Mouse (Mus musculus) liver, embryonic 13.5 days (tissue): ENCODE measurements around the gene Fam193a. TPM values are rescaled to one million over a fixed set of nuclear protein-coding genes. Genes with fewer than 3 reads are reported as not detected.

Source experiments
- ATAC-seq: fragments of 200-750 bp; cut with Nextera tagmentation; 2 replicates; pipeline ENCODE4 v1.8.0; 2017; ENCODE audit warnings: low read depth, mild to moderate bottlenecking, moderate number of reproducible peaks, moderate library complexity
- DNase-seq: peaks from one replicate; pipeline ENCODE4 v3.0.0; 2022
- H3K27ac ChIP-seq: fragments of 300-500 bp; sonication (generic); 2 replicates; pipeline ENCODE4 v1.5.1; 2015; ENCODE audit warnings: moderate library complexity, mild to moderate bottlenecking, inconsistent platforms
- H3K27me3 ChIP-seq: fragments of 300-500 bp; sonication (generic); 2 replicates; pipeline ENCODE4 v1.6.1; 2015; ENCODE audit warnings: mild to moderate bottlenecking, inconsistent platforms
- H3K36me3 ChIP-seq: fragments of 300-500 bp; sonication (generic); 2 replicates; pipeline ENCODE4 v1.6.1; 2015; ENCODE audit warnings: mild to moderate bottlenecking, inconsistent platforms
- H3K4me1 ChIP-seq: fragments of 300-500 bp; sonication (generic); replicated peaks from 2 replicates; pipeline ENCODE4 v1.6.1; 2015; ENCODE audit warnings: inconsistent platforms
- H3K4me2 ChIP-seq: fragments of 300-500 bp; sonication (generic); 2 replicates; pipeline ENCODE4 v1.6.1; 2015; ENCODE audit warnings: inconsistent platforms, mild to moderate bottlenecking, moderate library complexity
- H3K4me3 ChIP-seq: fragments of 300-500 bp; sonication (generic); replicated peaks from 2 replicates; pipeline ENCODE4 v1.5.1; 2015; ENCODE audit warnings: mild to moderate bottlenecking, inconsistent platforms
- H3K9ac ChIP-seq: fragments of 300-500 bp; sonication (generic); 2 replicates; pipeline ENCODE4 v1.6.1; 2015; ENCODE audit warnings: mild to moderate bottlenecking, inconsistent platforms
- H3K9me3 ChIP-seq: fragments of 300-500 bp; sonication (generic); replicated peaks from 2 replicates; pipeline ENCODE4 v1.6.1; 2016; ENCODE audit warnings: inconsistent platforms
- WGBS: fragments of 180-500 bp; shearing (Covaris S2); methylation state at CpG from one replicate; pipeline ENCODE4 v1.1.7; 2015; ENCODE audit not compliant: insufficient replicate concordance; 5-methylcytosine and 5-hydroxymethylcytosine counted together
- polyA plus RNA-seq: library from polyadenylated mRNA; unstranded; fragments of >200 nt; fragmentation: Nextera tagmentation; extraction: Ambion mirVana; gene quantifications from 2 replicates; pipeline ENCODE4 v1.2.1, GENCODE M21; 2015

The Fam193a gene
- polyA plus RNA-seq: 3.8 and 3.9 TPM in 2 replicates

- peak within 1 kb of the TSS; percentile 94 for H3K4me2 ChIP-seq
- under 1% methylated on average over 56 of the region's 64 CpGs for WGBS
- H3K4me1 ChIP-seq: peaks cover 39% of the 10 kb centered on the region
- peak within 1 kb of the TSS; percentile 94 for H3K9ac ChIP-seq
- H3K27ac ChIP-seq: peak within 1 kb of the TSS; percentile 79
- peak; percentile 98 for ATAC-seq
- no peaks in the 10 kb centered on the region for H3K27me3 ChIP-seq
- peak within 1 kb of the TSS; percentile 93 for H3K4me3 ChIP-seq
- H3K36me3 ChIP-seq: peaks cover 9% of the 10 kb centered on the region; the same call in 1 of the 2 replicates
- peak; percentile 91 for DNase-seq
- no peaks in the 10 kb centered on the region for H3K9me3 ChIP-seq
Observed at GRCm38 (mm10) chr5:34369341-34370021, at the start of gene Fam193a. Gene Fam193a, plus strand, starts transcription at chr5:34369933.

DNA sequence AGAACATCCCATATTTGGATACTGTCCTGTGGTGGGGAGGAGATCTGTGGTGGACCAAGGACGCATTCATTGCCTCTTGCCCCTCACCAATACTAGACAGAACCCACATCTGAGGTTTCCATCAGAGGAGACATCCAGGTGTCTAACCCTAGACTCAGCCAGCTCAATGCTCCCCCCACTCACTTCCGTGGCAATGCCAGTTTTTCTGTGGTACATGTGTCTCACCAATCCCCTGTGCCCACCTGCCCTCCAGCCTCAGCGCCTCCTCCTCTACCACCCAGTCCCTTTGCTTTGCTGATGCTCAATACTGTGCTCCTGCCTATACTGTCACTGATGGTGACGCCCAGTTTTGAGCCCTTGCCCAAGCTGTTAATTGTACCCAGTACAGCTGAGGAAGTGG, 48.5 kb upstream of the Fam193a start:
- 64% methylated on average over 4 of the region's 4 CpGs for WGBS
- Histone ChIP-seq H3K4me2 (no peak overlapping the region), H3K27me3 (0 out of 2 replicates have a peak, but pooled peaks cover 4% of the 10 kb centered on the region), H3K4me3 (no peak overlapping the region), H3K9me3 (no peaks in the 10 kb centered on the region), H3K9ac (no peak overlapping the region), H3K4me1 (peaks cover 4% of the 10 kb centered on the region), H3K27ac (no peak overlapping the region), H3K36me3 (no peaks in the 10 kb centered on the region)
- DNase-seq (no peak), ATAC-seq (no peak)

DNA sequence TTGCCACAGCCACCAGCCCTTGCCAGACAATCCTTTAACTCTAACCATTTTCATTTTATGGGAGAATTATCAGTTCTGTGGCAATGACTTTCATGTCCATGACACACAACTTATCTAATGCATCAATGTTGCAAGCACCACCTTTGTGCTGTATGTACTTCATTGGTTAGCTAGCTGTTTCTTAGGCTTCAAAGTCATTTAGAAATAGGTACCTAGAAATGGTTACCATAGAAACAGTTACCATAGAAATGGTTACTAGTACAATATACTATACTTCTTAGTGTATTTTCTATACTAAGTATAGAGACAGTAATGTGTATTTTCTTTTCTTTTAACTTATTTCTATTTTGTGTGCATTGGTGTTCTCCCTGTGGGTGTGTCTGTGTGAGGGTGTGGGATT, 44.4 kb upstream of the Fam193a start:
- Histone ChIP-seq H3K4me1 (peaks cover 10% of the 10 kb centered on the region), H3K4me2 (no peak overlapping the region), H3K9ac (no peak overlapping the region), H3K4me3 (no peak overlapping the region), H3K27ac (no peak overlapping the region), H3K27me3 (peaks cover 14% of the 10 kb centered on the region; the same call in 1 of the 2 replicates), H3K36me3 (no peaks in the 10 kb centered on the region), H3K9me3 (no peaks in the 10 kb centered on the region)
- ATAC-seq (no peak), DNase-seq (no peak)

GRCm38 (mm10) chr5:34326249-34326691, 43.5 kb upstream of the Fam193a start:
- DNase-seq (no peak), ATAC-seq (no peak)
- Histone ChIP-seq H3K36me3 (0 out of 2 replicates have a peak, but pooled peaks cover 3% of the 10 kb centered on the region), H3K4me2 (peak overlapping the region; percentile 43; the same call in 1 of the 2 replicates), H3K4me3 (no peak overlapping the region), H3K9me3 (no peaks in the 10 kb centered on the region), H3K4me1 (peaks cover 10% of the 10 kb centered on the region), H3K27me3 (peaks cover 14% of the 10 kb centered on the region; the same call in 1 of the 2 replicates), H3K27ac (no peak overlapping the region), H3K9ac (no peak overlapping the region)
- 29% methylated on average over 4 of the region's 4 CpGs for WGBS

- H3K27me3 ChIP-seq: peaks cover 14% of the 10 kb centered on the region; the same call in 1 of the 2 replicates
- ATAC-seq (0 out of 2 replicates have a peak, but pooled peaks have one; percentile 26), DNase-seq (no peak)
- H3K36me3 ChIP-seq: 0 out of 2 replicates have a peak, but pooled peaks cover 3% of the 10 kb centered on the region
- H3K9me3 ChIP-seq: no peaks in the 10 kb centered on the region
- no peak overlapping the region for H3K27ac ChIP-seq
- H3K4me2 ChIP-seq: peak overlapping the region; percentile 43
- H3K4me1 ChIP-seq: peaks cover 10% of the 10 kb centered on the region
- peak overlapping the region; percentile 2; the same call in 1 of the 2 replicates for H3K9ac ChIP-seq
- H3K4me3 ChIP-seq: peak overlapping the region; percentile 17
- 31% methylated on average over 31 of the region's 31 CpGs for WGBS
Observed at GRCm38 (mm10) chr5:34326875-34327576, 42.7 kb upstream of the Fam193a start.

DNA sequence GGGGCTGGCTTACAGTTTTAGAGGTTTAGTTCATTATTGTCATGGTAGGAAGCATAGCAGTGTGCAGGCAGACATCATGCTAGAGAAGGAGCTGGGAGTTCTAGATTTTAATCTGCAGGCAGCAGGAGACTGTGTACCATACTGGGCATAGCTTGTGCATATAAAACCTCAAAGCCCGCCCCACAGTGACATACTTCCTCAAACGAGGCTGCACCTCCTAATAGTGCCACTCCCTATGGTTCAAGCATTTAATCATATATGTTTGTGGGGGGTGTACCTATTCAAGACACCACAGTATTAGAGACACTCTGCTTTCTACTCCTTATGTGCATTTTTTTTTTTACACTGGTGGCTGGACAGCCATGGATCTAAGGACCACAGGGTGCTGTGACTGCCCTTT, 39.6 kb upstream of the Fam193a start:
- no peak for ATAC-seq
- H3K27me3 ChIP-seq: peaks cover 10% of the 10 kb centered on the region; the same call in 1 of the 2 replicates
- 0 out of 2 replicates have a peak, but pooled peaks cover 5% of the 10 kb centered on the region for H3K36me3 ChIP-seq
- H3K4me2 ChIP-seq: no peak overlapping the region
- peaks cover 13% of the 10 kb centered on the region for H3K4me1 ChIP-seq
- no peak overlapping the region for H3K4me3 ChIP-seq
- H3K9me3 ChIP-seq: no peaks in the 10 kb centered on the region
- 60% methylated on average over 2 of the region's 2 CpGs for WGBS
- DNase-seq: no peak
- H3K27ac ChIP-seq: no peak overlapping the region
- H3K9ac ChIP-seq: no peak overlapping the region

DNA sequence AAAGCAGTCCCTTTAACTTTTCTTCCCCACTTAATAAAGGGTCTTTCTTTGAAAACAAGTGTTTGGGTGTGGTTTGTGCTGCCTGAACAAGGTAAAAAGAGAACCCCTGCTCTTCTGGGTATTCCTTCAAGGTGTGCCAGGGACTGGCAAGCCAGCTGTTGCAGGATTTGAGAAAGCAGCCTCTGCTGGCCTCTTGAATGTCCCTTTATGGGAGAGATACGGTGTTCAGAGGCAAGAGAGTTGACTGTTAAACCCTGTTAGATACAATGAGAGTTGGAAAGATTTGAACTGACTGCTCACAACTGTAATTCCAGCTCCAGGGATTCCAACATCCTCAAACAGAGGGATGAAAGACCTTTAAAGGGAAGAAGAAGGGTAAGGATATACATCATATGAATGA, 35.7 kb upstream of the Fam193a start:
- Histone ChIP-seq H3K9me3 (no peaks in the 10 kb centered on the region), H3K27ac (no peak overlapping the region), H3K9ac (no peak overlapping the region), H3K4me1 (peaks cover 28% of the 10 kb centered on the region), H3K27me3 (no peaks in the 10 kb centered on the region), H3K4me3 (no peak overlapping the region), H3K4me2 (no peak overlapping the region), H3K36me3 (peaks cover 12% of the 10 kb centered on the region)
- ATAC-seq (no peak), DNase-seq (no peak)
- 79% methylated on average over 1 of the region's 1 CpGs for WGBS

DNA sequence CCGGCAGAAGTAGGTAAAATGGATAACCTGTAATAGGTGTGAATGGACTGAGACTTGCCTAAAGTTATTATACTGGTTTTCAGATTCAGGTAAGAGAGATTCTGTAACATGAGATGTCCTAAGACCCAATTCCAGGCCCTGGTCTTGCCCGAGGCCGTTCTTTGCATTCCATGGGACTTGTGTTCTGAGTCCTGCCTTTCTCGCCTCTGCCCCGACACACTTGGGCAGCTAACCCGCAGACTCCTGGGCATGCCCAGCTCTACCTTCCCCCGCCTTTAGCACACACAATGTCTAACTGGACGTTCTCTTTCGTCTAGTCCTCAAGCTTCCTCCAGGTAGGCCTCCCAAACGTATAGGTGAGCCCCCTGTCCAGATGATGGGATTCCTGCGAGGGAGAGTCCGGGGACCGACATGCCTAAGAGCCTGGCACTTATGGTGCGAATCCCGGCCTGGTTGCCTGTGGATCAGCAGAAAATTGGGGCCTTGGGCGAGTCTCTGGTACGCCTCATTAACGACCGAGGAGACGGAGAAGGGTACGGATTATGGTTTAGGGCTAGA, 34.1 kb upstream of the Fam193a start:
- peak; percentile 59 for ATAC-seq
- H3K9ac ChIP-seq: peak overlapping the region; percentile 89

DNA sequence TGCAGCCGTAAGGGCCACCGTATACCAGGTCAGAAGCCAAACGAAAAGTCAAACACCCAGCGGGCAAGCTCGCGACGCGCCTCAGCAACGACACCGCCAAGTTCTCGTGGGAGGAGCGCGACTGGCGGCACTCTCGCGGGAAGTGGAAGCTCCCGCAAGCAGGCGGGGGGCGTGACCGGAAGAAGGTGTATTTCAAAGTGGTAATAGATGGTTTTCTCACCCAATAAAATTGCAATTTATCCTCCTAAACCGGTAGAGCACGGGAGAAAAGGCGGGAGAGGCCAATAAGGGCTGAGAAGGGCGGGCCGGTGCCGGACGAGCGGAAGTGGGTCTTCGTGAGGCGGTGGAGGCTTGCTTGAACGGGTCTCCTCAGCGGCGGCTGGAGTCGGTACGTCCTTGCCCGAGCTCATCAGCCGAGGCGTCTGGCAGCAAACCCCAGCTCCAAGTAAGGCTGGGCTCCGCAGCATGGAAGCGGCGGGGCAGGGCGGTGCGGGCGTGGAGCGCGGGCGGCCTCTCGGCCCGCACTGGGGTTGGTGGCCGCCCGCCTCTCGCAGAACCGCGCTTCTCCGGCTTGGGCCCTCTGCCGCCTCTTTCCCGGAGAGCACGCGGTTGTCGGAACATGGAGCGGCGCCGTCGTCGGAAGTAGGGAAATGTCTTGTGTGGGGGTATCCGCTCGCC, 33.5 kb upstream of the Fam193a start, which contains the start of gene Rnf4:
TSS of gene Rnf4 (plus strand) at position 193 of the 678 bp plus-strand sequence.
- H3K27me3 ChIP-seq: no peaks in the 10 kb centered on the region
- H3K36me3 ChIP-seq: peaks cover 16% of the 10 kb centered on the region
- peak within 1 kb of the TSS; percentile 97 for H3K4me3 ChIP-seq
- WGBS: under 1% methylated on average over 66 of the region's 67 CpGs
- no peaks in the 10 kb centered on the region for H3K9me3 ChIP-seq
- DNase-seq (peak; percentile 97), ATAC-seq (peak; percentile 93)
- peak within 1 kb of the TSS; percentile 96 for H3K27ac ChIP-seq
- H3K9ac ChIP-seq: peak within 1 kb of the TSS; percentile 98
- H3K4me1 ChIP-seq: peaks cover 50% of the 10 kb centered on the region
- H3K4me2 ChIP-seq: peak within 1 kb of the TSS; percentile 95

More for the DNA sequence above, 34.1 kb upstream of the Fam193a start:
- Histone ChIP-seq H3K4me2 (peak overlapping the region; percentile 85), H3K9me3 (no peaks in the 10 kb centered on the region), H3K27me3 (no peaks in the 10 kb centered on the region), H3K4me1 (peaks cover 44% of the 10 kb centered on the region), H3K36me3 (peaks cover 18% of the 10 kb centered on the region), H3K27ac (peak overlapping the region; percentile 81), H3K4me3 (peak overlapping the region; percentile 97)
- 2% methylated on average over 21 of the region's 21 CpGs for WGBS
- no peak for DNase-seq

- Histone ChIP-seq H3K9me3 (no peaks in the 10 kb centered on the region), H3K9ac (peak overlapping the region; percentile 98), H3K4me1 (peaks cover 54% of the 10 kb centered on the region), H3K27ac (peak overlapping the region; percentile 96), H3K4me2 (peak overlapping the region; percentile 95), H3K36me3 (peaks cover 15% of the 10 kb centered on the region), H3K27me3 (no peaks in the 10 kb centered on the region), H3K4me3 (peak overlapping the region; percentile 97)
- ATAC-seq (peak; percentile 53), DNase-seq (peak; percentile 69)
- WGBS: under 1% methylated on average over 42 of the region's 42 CpGs
Observed at GRCm38 (mm10) chr5:34336775-34337450, 32.8 kb upstream of the Fam193a start.
